Mouse (Mus musculus): ENCODE measurements around the gene Mpped1.

Gene Mpped1

GRCm38 (mm10) chr15:83779387-83779786, at the start of gene Mpped1:
Gene Mpped1, plus strand, starts transcription at chr15:83779467.
- no peak for DNase-seq

DNA sequence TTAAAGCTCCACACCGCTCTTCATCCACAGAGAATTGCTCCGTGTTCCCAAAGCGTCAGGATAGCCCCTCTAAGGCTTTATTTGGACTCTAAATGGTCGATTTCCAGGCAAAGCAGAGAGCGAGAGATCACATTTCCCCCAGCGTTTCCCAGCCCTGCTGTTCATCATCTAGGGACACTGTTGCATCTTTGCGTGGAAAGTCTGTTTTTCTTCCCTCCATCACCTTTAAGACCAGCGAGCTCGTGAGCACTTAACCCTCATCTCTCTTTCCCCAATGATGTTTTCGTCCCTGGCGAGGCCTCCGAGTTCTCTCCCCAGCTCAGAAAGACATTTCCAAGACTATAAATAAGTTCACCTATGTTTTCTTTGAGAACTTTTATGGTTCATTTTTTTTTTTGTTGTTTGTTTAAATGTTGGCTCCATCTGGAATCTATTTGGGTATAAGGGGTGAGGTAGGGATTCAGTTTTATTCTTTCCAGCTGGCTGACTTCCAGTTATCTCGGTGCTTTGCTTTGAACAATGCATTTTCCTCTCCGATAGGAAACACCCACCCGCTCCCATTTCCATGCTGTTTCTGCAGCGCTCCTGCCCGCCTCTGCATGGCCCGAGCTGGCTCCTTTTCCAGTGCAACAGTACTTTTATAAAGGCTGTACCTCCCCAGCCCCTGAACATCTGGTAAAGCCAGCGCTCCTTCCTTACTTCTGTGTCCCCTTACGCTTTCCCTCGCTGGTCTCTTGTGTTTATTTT, 38.4 kb upstream of the Mpped1 start:
- DNase-seq, result no peak

DNA sequence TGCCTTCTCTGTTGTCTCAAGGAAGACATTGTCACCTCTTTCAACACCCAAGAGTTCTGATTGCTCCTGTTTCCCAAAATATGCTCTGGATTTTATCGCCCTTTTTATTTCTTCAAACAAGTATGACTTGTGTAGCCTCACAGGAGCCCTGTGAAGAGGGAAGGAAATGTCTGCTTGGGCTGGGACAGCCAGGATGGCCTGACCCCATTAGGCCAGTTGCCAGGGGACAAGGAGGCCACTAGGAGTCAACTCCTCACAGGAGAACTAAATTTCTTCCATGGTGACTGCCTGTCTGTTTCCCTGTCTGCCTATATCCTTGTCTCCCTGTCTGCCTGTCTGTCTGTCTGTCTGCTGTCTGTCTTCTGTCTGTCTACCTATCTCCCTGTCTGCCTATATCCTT, 37.2 kb upstream of the Mpped1 start:
- no peak for DNase-seq

- DNase-seq, result no peak
These were observed 33.0 kb upstream of the Mpped1 start for GRCm38 (mm10) chr15:83746311-83746710.

DNA sequence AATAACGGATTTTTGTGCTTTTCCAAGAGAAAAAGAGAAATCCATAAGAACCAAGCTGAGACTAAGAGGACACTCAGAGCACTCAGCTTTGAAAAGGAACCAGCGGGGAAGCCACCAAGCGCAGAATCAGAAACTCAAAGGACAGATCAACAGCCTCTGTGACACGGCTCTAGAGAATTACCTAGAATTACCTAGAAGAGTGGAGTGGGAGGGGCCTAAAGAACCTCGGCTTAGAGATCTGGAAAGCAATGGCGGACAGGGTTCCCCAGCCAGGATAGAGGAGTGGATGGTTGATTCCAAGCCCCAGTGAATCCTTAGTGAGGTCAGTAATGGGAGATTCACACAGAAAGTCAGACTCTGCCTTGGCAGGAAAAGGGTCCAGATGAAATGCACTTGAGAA, 30.3 kb upstream of the Mpped1 start:
- no peak for DNase-seq

DNA sequence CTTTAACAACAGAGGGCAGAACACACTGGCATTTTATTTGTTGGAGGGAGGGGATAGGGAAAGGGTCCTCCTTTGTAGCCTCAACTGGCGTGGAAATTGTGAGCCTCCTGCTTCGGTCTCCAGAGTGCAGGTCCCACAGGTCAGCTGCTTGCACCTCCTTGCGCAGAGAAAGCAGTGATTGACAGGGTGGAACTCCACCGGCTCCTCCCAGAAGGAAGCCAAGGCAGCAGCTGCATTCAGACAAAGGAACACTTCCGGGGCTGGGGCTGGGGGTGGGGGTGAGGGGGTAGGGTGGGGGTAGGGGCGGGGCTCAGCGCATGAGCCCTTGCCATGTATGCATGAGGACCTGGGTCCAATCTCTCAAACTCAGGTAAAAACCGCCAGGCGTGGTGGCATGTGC, 29.8 kb upstream of the Mpped1 start:
- no peak for DNase-seq

DNA sequence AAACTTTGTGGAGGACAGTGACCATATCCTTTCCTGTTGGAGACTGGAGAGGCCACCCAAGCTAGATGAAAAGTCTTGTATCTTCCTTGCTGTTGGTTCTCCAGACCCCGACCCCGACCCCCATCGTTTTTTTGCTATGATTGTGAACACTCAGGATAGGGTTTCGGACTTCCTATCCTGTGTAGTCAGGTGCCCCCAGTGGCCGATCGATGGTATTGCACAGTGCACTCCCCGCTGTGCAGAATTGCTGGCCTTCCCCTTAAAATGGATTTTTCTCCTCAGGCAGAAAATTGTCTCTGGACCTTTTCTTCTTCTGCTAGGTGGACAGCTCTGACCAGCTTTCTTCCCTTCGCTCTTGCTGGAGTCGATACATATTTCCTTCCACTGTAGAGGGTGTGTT, 22.5 kb upstream of the Mpped1 start:
- peak; percentile 9 for DNase-seq

GRCm38 (mm10) chr15:83758958-83759357, 20.3 kb upstream of the Mpped1 start:
- no peak for DNase-seq

GRCm38 (mm10) chr15:83760683-83761082, 18.6 kb upstream of the Mpped1 start:
- DNase-seq, result peak; percentile 38

DNA sequence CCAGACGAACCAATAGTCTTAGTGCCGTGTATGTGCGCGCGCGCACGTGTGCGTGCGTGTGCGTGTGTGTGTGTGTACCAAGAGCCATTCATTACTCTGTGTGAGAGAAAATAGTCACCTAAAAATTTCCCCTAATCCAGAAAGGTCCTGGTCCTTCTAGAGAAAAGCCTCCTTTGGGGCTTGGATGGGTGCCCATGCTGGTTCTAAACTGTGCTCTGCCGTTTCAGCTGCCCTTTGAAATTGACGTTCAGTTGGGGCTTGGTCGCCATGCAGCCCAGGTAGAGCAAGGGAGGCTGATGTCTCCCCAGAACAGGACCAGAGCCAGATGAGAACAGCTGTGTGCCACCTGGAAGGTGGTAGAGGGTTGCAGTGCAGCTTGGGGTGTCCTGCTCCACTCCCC, 17.8 kb upstream of the Mpped1 start:
- no peak for DNase-seq

- no peak for DNase-seq
These were observed 13.8 kb upstream of the Mpped1 start for GRCm38 (mm10) chr15:83765388-83766029.

DNA sequence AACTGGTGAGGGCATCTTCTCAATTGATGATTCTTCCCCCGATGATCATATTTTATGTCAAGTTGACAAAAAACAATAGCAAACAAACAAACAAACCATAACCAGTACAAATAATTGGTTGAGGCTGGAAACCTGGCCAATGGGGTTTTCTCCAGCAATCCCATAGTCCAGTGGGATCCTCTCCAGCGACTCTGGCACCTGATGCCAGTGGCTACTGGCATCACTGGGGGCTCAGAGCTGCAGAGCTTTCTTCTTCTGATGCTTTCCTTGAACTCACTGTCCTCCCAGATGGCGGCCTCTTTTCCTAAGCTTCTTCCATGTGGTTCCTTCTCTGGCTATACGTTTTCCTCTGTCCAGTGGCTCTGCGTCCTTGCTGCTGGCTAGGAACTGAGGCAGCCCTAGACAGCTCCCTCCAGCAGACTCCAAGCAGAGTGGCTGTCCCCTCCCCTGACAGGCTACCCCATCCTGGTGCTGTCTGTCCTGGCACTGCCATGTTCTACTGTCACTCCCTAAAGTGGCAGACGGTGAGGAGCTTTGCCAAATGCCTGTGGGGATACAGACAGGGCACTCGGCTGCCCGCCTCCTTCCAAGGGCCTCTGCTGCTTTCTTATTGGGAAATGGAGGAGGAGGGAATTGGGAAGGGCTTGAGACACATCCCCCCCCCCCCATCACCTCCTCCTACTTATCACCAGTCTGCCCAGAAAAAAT, 7.8 kb upstream of the Mpped1 start:
- DNase-seq, result no peak

GRCm38 (mm10) chr15:83772460-83772859, 6.8 kb upstream of the Mpped1 start:
- DNase-seq, result no peak

GRCm38 (mm10) chr15:83772953-83773352, 6.3 kb upstream of the Mpped1 start:
- DNase-seq, result no peak

DNA sequence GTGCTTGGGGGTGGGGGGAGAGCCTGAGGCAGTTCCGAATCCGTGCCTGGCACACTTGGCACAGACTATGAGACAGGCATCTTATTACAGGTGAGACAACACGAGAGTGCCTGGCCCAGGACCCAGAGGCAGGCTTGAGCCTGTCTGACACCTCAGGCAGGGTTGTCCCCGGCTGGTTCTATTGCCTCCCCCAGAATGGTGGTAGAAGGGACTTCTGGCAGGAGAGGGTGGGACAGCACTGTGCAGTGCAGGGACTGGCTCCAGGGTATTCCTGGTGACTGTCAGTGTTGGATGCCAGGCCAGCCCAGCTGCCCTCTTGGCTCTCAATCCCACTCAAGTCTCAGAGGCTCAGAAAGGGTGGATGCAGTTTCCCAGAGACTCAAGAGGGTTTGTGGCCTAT, 4.3 kb upstream of the Mpped1 start:
- DNase-seq, result no peak

GRCm38 (mm10) chr15:83776265-83777000, 2.8 kb upstream of the Mpped1 start:
- no peak for DNase-seq

- DNase-seq, result no peak
These were observed 1.8 kb upstream of the Mpped1 start for GRCm38 (mm10) chr15:83777476-83777875.

- DNase-seq, result no peak
These were observed 831 bp downstream of the Mpped1 start for GRCm38 (mm10) chr15:83779855-83780740.

- DNase-seq, result no peak
These were observed 2.0 kb downstream of the Mpped1 start for GRCm38 (mm10) chr15:83781304-83781703.

DNA sequence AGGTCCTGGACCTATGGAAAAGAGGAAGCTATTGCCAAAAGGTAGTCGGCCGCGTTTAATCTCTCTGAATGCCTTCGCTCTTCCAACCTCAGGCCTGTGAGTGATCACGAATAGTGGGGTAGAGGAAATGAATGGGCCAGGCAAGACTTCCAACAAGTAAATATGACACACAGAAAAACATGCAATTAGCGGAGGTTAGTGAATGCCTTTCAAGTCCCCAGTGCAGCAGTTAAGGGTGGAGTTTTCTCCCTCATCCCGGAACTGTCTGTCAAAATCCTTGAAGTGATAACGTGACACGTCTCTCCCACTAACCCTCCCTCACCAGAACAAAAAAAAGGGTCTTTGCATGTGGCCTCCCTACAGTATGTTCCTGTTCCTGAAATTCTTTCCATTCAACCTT, 3.0 kb downstream of the Mpped1 start:
- no peak for DNase-seq

DNA sequence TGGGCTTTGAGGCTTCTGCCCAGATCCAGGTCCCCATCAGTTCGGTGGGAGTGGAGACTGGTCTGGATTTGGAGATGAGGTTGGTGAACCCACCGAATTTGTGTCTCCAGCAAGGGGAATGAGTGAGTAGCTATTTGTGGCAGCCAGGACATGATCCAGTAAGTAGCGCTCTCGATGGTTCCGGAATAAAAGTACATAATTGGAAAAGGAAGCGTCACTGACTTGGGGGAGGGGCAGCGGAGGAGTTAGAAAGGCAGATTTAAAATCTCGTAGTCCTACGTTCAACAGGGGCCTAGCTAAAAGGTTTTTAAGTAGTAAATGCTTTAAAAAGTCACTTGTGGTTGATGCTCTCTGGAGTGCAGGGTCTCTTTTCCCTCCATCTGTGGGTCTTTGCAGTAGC, 5.5 kb downstream of the Mpped1 start:
- no peak for DNase-seq

DNA sequence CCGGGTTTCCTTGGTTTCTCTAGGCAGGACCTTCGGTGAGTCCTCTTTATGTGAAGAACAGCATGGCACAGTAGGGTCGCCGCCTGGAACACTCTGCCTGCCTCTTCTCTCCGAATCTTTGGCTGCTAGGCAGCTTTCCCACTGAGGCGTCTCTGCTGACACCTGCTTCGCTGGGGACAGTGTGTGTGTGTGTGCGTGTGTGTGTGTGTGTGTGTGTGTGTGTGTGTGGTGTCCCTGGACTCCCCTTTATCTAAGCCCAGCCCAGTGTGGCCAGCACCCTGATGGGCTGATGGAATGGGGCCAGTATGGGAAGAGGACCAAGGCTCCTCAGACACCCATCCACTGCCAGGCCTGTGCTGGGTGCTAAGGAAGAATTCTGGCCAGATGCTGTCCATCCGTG, 9.8 kb downstream of the Mpped1 start:
- no peak for DNase-seq

All from thymus, postnatal 14 days (tissue).